In the genomic region with DNA sequence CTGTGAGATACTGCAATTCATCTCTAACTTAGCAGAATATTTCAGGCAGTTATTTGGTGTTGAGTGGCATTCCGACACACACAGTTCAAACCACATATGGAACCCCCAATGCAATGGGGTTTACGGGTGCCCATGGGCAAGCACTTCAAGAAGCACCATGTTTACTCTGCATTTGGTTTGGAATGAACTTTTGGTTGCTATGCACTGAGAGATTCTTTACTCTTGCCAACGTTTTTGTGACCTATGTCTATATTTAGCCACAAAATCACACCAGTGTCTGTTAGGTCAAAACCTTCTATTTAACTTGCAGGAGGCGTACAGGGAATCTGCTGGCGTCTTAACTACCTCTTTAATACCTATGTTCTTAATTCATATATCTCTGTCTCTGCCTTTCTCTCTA, we compare ENCODE assay signal across 17 mouse cellular contexts.
"Had no signal": no experiment of that assay in that cellular context is flagged by ENCODE, and none has a peak within 500 bp of the region (broad histone marks: within the 10 kb centered on the region; RNA-seq: fewer than 3 reads in every experiment).

No protein-coding gene starts in this region.

- H3K27ac ChIP-seq: limb, embryonic 10.5 days; limb, embryonic 13.5 days; liver, embryonic 12.5 days; liver, embryonic 15.5 days; lung, embryonic 15.5 days; midbrain, embryonic 10.5 days; midbrain, embryonic 13.5 days; neural tube, embryonic 13.5 days had no signal

- H3K36me3 ChIP-seq: limb, embryonic 10.5 days; limb, embryonic 13.5 days; liver, embryonic 12.5 days; liver, embryonic 15.5 days; lung, embryonic 15.5 days; midbrain, embryonic 10.5 days; midbrain, embryonic 13.5 days; neural tube, embryonic 13.5 days had no signal

- DNase-seq: liver; lung, adult 18-20 months; lung, postnatal 36 days; retina, postnatal 1 day; thymus, adult 18-20 months; thymus, postnatal 36 days had no signal

- H3K9me3 ChIP-seq: limb, embryonic 10.5 days; limb, embryonic 13.5 days; liver, embryonic 12.5 days; liver, embryonic 15.5 days; lung, embryonic 15.5 days; midbrain, embryonic 10.5 days; midbrain, embryonic 13.5 days; neural tube, embryonic 13.5 days had no signal

- H3K9ac ChIP-seq: limb, embryonic 13.5 days; liver, embryonic 12.5 days; liver, embryonic 15.5 days; lung, embryonic 15.5 days; midbrain, embryonic 13.5 days; neural tube, embryonic 13.5 days had no signal

- H3K27me3 ChIP-seq: limb, embryonic 13.5 days; liver, embryonic 12.5 days; lung, embryonic 15.5 days; midbrain, embryonic 13.5 days; neural tube, embryonic 13.5 days had no signal

- H3K4me3 ChIP-seq: limb, embryonic 10.5 days; limb, embryonic 13.5 days; liver, embryonic 12.5 days; liver, embryonic 15.5 days; lung, embryonic 15.5 days; megakaryocyte, embryonic 14.5 days; midbrain, embryonic 10.5 days; midbrain, embryonic 13.5 days; myocyte; neural tube, embryonic 13.5 days had no signal

- H3K4me1 ChIP-seq: liver, embryonic 12.5 days; liver, embryonic 15.5 days; megakaryocyte, embryonic 14.5 days had no signal

- ATAC-seq: liver, embryonic 12.5 days; midbrain, embryonic 13.5 days; midbrain, embryonic 16.5 days had no signal

- H3K4me2 ChIP-seq: limb, embryonic 13.5 days; liver, embryonic 12.5 days; liver, embryonic 15.5 days; lung, embryonic 15.5 days; midbrain, embryonic 13.5 days; neural tube, embryonic 13.5 days had no signal
